Mouse (Mus musculus) neural tube, embryonic 11.5 days (tissue): ENCODE measurements at regions not wholly inside any gene's neighbourhood (a gene's known extent, or its start where the extent isn't known, plus 50 kb on each side); places are given as distances from the start of the nearest gene placed in this dataset.

Experiments used
- ATAC-seq: fragments of 200-750 bp; cut with Nextera tagmentation; 2 replicates; pipeline ENCODE4 v1.8.0; 2017; ENCODE audit warnings: moderate number of reproducible peaks, mild to moderate bottlenecking, moderate TSS enrichment, moderate library complexity; ENCODE audit not compliant: insufficient read depth, low FRiP score, low TSS enrichment
- DNase-seq: peaks from one replicate; pipeline ENCODE4 v3.0.0-alpha.2; 2015; ENCODE audit warnings: low spot score
- H3K27ac ChIP-seq: fragments of 300-500 bp; sonication (generic); 2 replicates; pipeline ENCODE4 v1.5.1; 2014; ENCODE audit warnings: low read depth, mild to moderate bottlenecking, low read length
- H3K27me3 ChIP-seq: fragments of 300-500 bp; sonication (generic); 2 replicates; pipeline ENCODE4 v1.6.1; 2014; ENCODE audit warnings: mild to moderate bottlenecking, low read length, mixed read lengths; ENCODE audit not compliant: control insufficient read depth, insufficient read depth
- H3K36me3 ChIP-seq: fragments of 300-500 bp; sonication (generic); 2 replicates; pipeline ENCODE4 v1.6.1; 2014; ENCODE audit warnings: mild to moderate bottlenecking, low read length, moderate library complexity, mixed read lengths; ENCODE audit not compliant: control insufficient read depth, insufficient read depth
- H3K4me1 ChIP-seq: fragments of 300-500 bp; sonication (generic); 2 replicates; pipeline ENCODE4 v1.6.1; 2014; ENCODE audit warnings: low read length, mixed read lengths; ENCODE audit not compliant: control insufficient read depth, insufficient read depth
- H3K4me2 ChIP-seq: fragments of 300-500 bp; sonication (generic); 2 replicates; pipeline ENCODE4 v1.6.1; 2014; ENCODE audit warnings: low read depth, mild to moderate bottlenecking, moderate library complexity
- H3K4me3 ChIP-seq: fragments of 300-500 bp; sonication (generic); 2 replicates; pipeline ENCODE4 v1.5.1; 2014; ENCODE audit warnings: low read depth, low read length
- H3K9ac ChIP-seq: fragments of 300-500 bp; sonication (generic); 2 replicates; pipeline ENCODE4 v1.6.1; 2014; ENCODE audit warnings: mild to moderate bottlenecking, low read length
- H3K9me3 ChIP-seq: fragments of 300-500 bp; sonication (generic); 2 replicates; pipeline ENCODE4 v1.6.1; 2016; ENCODE audit warnings: low read length; ENCODE audit not compliant: control insufficient read depth
- WGBS: fragments of 180-500 bp; shearing (Covaris S2); extraction: QIAGEN DNeasy Blood & Tissue Kit; methylation state at CpG from one replicate; pipeline ENCODE4 v1.1.7; 2014; 5-methylcytosine and 5-hydroxymethylcytosine counted together

DNA sequence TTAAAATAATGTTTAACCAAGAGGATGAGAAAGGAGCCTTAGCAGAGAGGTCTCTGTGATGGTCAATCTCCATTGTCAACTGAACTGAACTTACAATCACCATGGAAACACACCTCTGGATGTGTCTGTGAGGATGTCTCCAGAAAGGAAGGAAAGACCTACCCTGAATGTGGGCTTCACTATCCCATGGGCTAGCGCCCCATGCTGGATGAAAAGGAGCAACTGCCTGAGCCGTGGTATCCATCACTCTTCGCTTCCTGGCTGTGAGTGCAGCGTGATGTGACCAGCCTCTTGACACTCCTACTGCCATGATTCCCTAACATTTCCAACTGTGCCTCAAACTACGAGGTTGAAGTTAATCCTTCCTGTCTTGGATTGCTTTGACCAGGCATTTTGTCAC is 363.3 kb downstream of the Cd83 start:
- Histone ChIP-seq H3K27ac (no peak overlapping the region), H3K4me3 (no peak overlapping the region), H3K4me2 (no peak overlapping the region), H3K4me1 (no peaks in the 10 kb centered on the region), H3K9ac (no peak overlapping the region), H3K9me3 (0 out of 2 replicates have a peak, but pooled peaks cover 2% of the 10 kb centered on the region), H3K36me3 (no peaks in the 10 kb centered on the region), H3K27me3 (no peaks in the 10 kb centered on the region)
- DNase-seq (no peak), ATAC-seq (no peak)
- 87% methylated on average over 5 of the region's 5 CpGs for WGBS

DNA sequence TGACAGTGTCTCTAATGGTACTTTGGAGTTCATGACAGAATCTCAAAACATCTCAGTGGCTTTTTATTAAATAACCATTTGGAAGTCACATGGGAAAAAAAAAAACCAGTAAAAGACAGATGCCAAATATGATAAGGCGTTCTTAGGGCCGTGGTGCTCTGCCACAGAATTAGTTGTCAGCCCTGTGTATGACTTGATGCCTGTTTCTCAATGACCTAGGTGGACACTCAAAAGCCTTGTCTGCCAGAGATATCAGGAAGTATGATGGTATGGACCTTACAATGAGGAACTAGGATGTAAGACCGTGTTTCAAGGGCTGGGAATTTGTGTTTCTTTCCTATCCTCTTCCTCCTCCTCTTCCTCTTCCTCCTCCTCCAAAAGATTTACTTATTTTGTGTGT is 364.9 kb downstream of the Cd83 start:
- 91% methylated on average over 3 of the region's 3 CpGs for WGBS
- H3K9ac ChIP-seq, result no peak overlapping the region
- no peak overlapping the region for H3K4me3 ChIP-seq
- H3K36me3 ChIP-seq, result no peaks in the 10 kb centered on the region
- DNase-seq (no peak), ATAC-seq (no peak)
- no peak overlapping the region for H3K4me2 ChIP-seq
- peaks cover 7% of the 10 kb centered on the region; the same call in 1 of the 2 replicates for H3K9me3 ChIP-seq
- H3K27me3 ChIP-seq, result no peaks in the 10 kb centered on the region
- no peaks in the 10 kb centered on the region for H3K4me1 ChIP-seq
- H3K27ac ChIP-seq, result no peak overlapping the region

DNA sequence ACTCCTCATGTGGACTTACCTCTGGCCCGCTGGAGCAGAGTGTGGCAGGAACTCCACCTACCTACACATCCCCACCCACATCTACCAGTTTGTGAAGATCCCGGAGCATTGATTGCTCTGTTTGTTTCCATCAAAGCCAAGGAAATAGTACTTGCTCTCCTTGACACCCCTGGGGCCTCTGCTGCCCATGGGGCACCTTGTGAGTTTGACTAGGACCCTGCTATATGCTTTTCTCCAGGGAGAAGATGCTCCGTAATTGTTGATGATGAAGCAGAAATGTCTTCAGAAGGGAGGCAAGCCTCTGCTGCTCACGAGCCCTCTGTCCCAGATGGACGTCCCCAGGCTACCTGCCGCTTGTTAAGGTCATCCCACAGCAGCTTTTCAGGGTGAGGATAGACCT is 367.0 kb downstream of the Cd83 start:
- no peak for ATAC-seq
- Histone ChIP-seq H3K4me2 (no peak overlapping the region), H3K9ac (no peak overlapping the region), H3K27ac (no peak overlapping the region), H3K4me3 (no peak overlapping the region), H3K9me3 (peaks cover 4% of the 10 kb centered on the region; the same call in 1 of the 2 replicates), H3K27me3 (no peaks in the 10 kb centered on the region), H3K4me1 (no peaks in the 10 kb centered on the region), H3K36me3 (no peaks in the 10 kb centered on the region)
- no peak for DNase-seq
- 80% methylated on average over 6 of the region's 6 CpGs for WGBS

DNA sequence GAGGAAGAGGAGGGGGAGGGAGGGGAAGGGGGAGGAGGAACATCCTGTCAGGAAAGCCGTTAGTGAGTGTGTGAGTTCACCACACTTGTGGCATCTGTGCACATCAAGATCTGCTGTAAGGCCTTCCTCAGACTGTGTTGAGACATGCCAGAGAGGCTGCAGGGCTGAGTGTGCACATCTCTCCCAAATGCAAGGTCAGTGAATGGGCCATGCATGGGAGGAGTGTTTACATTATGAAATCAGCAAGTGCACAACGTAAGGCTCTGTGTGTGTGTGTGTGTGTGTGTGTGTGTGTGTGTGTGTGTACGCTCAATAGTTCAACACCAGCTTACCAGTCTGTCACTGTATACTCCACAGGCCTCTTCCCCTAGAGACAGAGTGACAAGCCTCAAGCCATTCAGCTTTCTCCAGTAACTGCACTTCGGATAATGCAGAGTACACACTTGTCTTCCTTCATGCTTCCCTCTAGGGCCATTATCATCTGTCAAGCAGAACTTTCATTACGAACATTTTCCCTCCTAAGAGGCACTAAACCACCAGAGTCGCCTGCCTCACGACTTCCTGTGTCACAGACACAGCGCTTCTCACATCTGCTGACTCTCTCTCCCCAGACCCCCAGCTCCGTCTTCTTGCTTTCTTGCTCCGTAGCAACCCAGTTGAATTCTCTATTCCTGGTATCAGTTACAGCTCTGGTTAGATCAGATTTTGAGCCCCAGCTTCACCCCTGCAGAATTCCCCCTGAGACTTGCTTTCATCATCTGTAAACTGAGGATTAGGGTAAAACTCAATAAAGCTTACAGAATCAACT is 368.4 kb downstream of the Cd83 start:
- H3K27ac ChIP-seq, result no peak overlapping the region
- H3K4me3 ChIP-seq, result no peak overlapping the region
- H3K4me2 ChIP-seq, result no peak overlapping the region
- H3K9me3 ChIP-seq, result peaks cover 4% of the 10 kb centered on the region; the same call in 1 of the 2 replicates
- H3K9ac ChIP-seq, result no peak overlapping the region
- DNase-seq (no peak), ATAC-seq (no peak)
- H3K36me3 ChIP-seq, result no peaks in the 10 kb centered on the region
- no peaks in the 10 kb centered on the region for H3K4me1 ChIP-seq
- 64% methylated on average over 10 of the region's 10 CpGs for WGBS
- H3K27me3 ChIP-seq, result no peaks in the 10 kb centered on the region

DNA sequence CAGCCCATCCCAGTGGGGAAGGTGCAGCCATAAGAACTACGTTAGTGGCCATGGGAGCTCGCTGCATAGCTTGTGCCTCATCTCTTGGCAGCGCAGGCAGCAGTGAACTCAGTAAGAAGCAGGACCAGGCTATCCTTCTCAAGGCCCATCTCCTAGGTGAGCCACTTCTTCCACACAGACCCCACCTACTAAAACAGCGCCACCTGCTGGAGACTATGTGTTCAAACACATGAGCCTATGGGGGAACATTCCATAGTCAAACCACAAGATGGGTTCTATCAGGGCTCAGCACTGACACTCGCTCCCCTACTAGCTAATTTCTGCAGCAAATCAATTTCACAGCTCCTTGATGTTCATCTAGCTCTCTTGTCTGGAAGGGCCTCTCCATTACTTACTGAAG is 369.2 kb downstream of the Cd83 start:
- no peak overlapping the region for H3K27ac ChIP-seq
- peaks cover 4% of the 10 kb centered on the region; the same call in 1 of the 2 replicates for H3K9me3 ChIP-seq
- H3K36me3 ChIP-seq, result no peaks in the 10 kb centered on the region
- no peaks in the 10 kb centered on the region for H3K27me3 ChIP-seq
- H3K4me2 ChIP-seq, result no peak overlapping the region
- DNase-seq (no peak), ATAC-seq (no peak)
- no peak overlapping the region for H3K4me3 ChIP-seq
- no peaks in the 10 kb centered on the region for H3K4me1 ChIP-seq
- no peak overlapping the region for H3K9ac ChIP-seq
- WGBS, result 91% methylated on average over 5 of the region's 5 CpGs

DNA sequence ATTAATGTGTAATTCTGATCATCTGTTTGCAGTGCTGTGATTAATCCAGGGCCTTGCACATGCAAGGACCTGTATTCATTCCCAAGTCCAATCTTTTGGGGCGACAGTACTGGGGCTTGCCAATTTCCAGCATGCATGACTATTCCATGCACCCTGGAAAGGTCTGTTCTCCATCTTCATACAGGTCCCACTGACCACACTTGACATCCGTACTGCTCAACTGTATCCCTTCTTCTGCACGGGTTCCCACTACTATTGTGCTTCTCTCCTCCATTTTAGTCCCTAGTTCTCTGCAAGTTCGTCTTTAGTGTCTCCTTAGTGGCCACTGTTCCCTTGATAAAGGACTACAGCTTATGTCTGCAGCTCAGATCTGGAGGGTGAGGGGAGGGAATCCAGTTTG is 371.4 kb downstream of the Cd83 start:
- WGBS, result 81% methylated on average over 4 of the region's 4 CpGs
- Histone ChIP-seq H3K4me3 (no peak overlapping the region), H3K9me3 (peaks cover 4% of the 10 kb centered on the region; the same call in 1 of the 2 replicates), H3K9ac (no peak overlapping the region), H3K27me3 (no peaks in the 10 kb centered on the region), H3K27ac (no peak overlapping the region), H3K36me3 (no peaks in the 10 kb centered on the region), H3K4me1 (no peaks in the 10 kb centered on the region), H3K4me2 (no peak overlapping the region)
- ATAC-seq (no peak), DNase-seq (no peak)

DNA sequence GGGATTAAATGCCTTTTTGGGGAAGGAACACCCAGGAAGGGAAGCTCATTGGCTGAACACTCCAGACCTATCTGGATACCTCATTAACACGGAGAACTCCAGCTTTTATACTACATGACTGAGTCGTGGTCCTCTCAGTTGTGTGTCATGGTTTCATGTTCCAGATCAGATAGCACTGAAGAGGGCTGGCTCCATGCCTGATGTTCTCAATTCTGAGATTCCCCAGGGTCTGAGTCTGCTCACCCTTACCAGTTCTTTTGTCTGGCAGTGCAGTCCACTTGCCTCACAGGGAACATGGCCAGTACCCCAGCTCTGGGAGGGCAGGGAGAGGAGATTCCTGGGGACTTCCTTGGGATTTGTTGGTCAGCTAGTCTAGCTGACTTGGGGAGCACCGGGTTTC is 372.0 kb downstream of the Cd83 start:
- Histone ChIP-seq H3K4me3 (no peak overlapping the region), H3K4me2 (no peak overlapping the region), H3K27ac (no peak overlapping the region), H3K4me1 (no peaks in the 10 kb centered on the region), H3K9me3 (peaks cover 4% of the 10 kb centered on the region; the same call in 1 of the 2 replicates), H3K36me3 (no peaks in the 10 kb centered on the region), H3K27me3 (no peaks in the 10 kb centered on the region), H3K9ac (no peak overlapping the region)
- DNase-seq (no peak), ATAC-seq (no peak)
- 87% methylated on average over 3 of the region's 3 CpGs for WGBS

DNA sequence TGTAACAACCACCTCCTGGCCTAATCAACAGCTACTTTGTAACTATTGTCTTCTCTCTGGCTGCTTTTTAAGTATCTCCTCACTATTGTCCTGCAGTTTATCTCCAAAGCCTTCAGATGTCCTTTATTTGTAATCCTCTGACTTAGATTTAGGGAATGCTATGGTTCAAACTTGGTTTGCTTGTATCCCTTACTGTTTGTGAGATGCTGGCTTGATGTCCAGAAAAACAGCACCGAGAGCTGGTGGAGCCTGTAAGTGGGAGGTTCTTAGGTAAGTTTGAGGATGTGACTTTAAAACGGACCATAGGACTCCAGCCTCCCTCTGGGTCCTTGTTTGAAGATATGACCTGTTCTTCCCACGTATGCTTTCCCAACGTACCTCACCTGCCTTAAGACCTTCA is 372.7 kb downstream of the Cd83 start:
- no peak overlapping the region for H3K4me3 ChIP-seq
- H3K27ac ChIP-seq, result no peak overlapping the region
- no peaks in the 10 kb centered on the region for H3K36me3 ChIP-seq
- H3K9me3 ChIP-seq, result peaks cover 4% of the 10 kb centered on the region; the same call in 1 of the 2 replicates
- H3K27me3 ChIP-seq, result no peaks in the 10 kb centered on the region
- H3K9ac ChIP-seq, result no peak overlapping the region
- WGBS, result 74% methylated on average over 4 of the region's 4 CpGs
- H3K4me2 ChIP-seq, result no peak overlapping the region
- H3K4me1 ChIP-seq, result no peaks in the 10 kb centered on the region
- ATAC-seq (no peak), DNase-seq (no peak)

DNA sequence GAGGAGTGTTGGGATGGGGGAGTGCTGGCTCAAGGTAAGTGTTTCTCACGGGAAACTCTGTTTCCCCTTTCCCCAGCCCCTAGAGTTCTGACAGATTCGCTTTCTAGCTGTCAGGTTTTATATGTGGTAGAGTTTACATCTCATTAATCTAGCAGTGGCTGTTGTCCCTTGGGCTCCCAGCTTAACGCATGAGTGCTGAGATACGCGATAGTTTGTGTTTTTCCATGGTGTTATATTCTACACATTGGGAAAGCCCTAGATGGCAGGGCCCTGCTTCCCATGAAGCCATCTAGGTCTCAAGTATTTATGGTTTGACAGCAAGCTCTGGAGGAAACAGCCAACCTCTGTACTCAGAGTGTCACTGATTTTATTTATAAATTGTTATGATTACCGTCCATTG is 373.8 kb downstream of the Cd83 start:
- 61% methylated on average over 6 of the region's 6 CpGs for WGBS
- Histone ChIP-seq H3K4me3 (no peak overlapping the region), H3K4me1 (no peaks in the 10 kb centered on the region), H3K27me3 (no peaks in the 10 kb centered on the region), H3K4me2 (no peak overlapping the region), H3K27ac (no peak overlapping the region), H3K9ac (no peak overlapping the region), H3K36me3 (no peaks in the 10 kb centered on the region), H3K9me3 (peaks cover 4% of the 10 kb centered on the region; the same call in 1 of the 2 replicates)
- DNase-seq (no peak), ATAC-seq (no peak)
